Mouse (Mus musculus) sigmoid colon, adult 10 weeks (tissue): ENCODE data around the gene Fibcd1. TPM values are rescaled to one million over a fixed set of nuclear protein-coding genes. Genes with fewer than 3 reads are reported as not detected.

Experiments used
- polyA plus RNA-seq: library from polyadenylated mRNA; stranded (reverse); fragments of 350-450 nt; fragmentation: Illumina TruSeq; extraction: RNeasy Lipid Tissue Mini Kit (QIAGEN cat#74804); gene quantifications from one replicate; pipeline ENCODE4 v1.2.3, GENCODE M21; 2014; ENCODE audit warnings: low read depth, low replicate concordance

Fibcd1 gene
- not detected for polyA plus RNA-seq

GRCm38 (mm10) chr2:31845896-31846691 is at the start of gene Fibcd1:
Fibcd1 (minus strand) TSS chr2:31846005.

GRCm38 (mm10) chr2:31887030-31887429 is 41.2 kb upstream of the Fibcd1 start, which contains the start of gene Lamc3:
Lamc3 (plus strand) TSS chr2:31887291.

GRCm38 (mm10) chr2:31810444-31810843 is 35.4 kb downstream of the Fibcd1 start, which contains the start of gene Qrfp:
Qrfp (minus strand) TSS chr2:31810580.

Other genes starting within 250 kb of the Fibcd1 start
- not detected for gene Prdm12, start 206.0 kb downstream of the Fibcd1 start, polyA plus RNA-seq
- 10.4 TPM for gene Exosc2, start 175.3 kb downstream of the Fibcd1 start, polyA plus RNA-seq
- 46.7 TPM for gene Abl1, start 157.6 kb downstream of the Fibcd1 start, polyA plus RNA-seq
- not detected for gene Qrfp, start 35.4 kb downstream of the Fibcd1 start, polyA plus RNA-seq
- gene Lamc3, start 41.3 kb upstream of the Fibcd1 start, polyA plus RNA-seq: 0.13 TPM
- 0.60 TPM for gene Aif1l, start 104.1 kb upstream of the Fibcd1 start, polyA plus RNA-seq
- 39.4 TPM for gene Nup214, start 128.4 kb upstream of the Fibcd1 start, polyA plus RNA-seq
- gene Fam78a, start 238.9 kb upstream of the Fibcd1 start, polyA plus RNA-seq: 0.16 TPM
- gene Plpp7, start 249.5 kb upstream of the Fibcd1 start, polyA plus RNA-seq: not detected